Mouse (Mus musculus) MEL-GATA-1-ER (cell line): ENCODE data around the gene Cacna1a.
"Not testable (repeated sequence)": the region's sequence is repeated elsewhere in the genome, so short reads cannot be mapped to it uniquely, and the experiment has no call there.

Experiments used
- DNase-seq: peaks from one replicate; pipeline ENCODE4 v3.0.0-alpha.2; 2012; ENCODE audit warnings: low read depth; ENCODE audit errors: extremely low read depth

Gene Cacna1a

GRCm38 (mm10) chr8:84471271-84471995, 83.2 kb downstream of the Cacna1a start:
- peak; percentile 17 for DNase-seq

GRCm38 (mm10) chr8:84474456-84474855, 86.2 kb downstream of the Cacna1a start:
- peak; percentile 0 for DNase-seq

GRCm38 (mm10) chr8:84477341-84477740, 89.1 kb downstream of the Cacna1a start:
- DNase-seq: no peak

- no peak for DNase-seq
Measured at GRCm38 (mm10) chr8:84483004-84483403, 94.8 kb downstream of the Cacna1a start.

- DNase-seq: no peak
Measured at GRCm38 (mm10) chr8:84485366-84485765, 97.1 kb downstream of the Cacna1a start.

- no peak for DNase-seq
Measured at GRCm38 (mm10) chr8:84485864-84486263, 97.6 kb downstream of the Cacna1a start.

GRCm38 (mm10) chr8:84489223-84489622, 101.0 kb downstream of the Cacna1a start:
- no peak for DNase-seq

GRCm38 (mm10) chr8:84494541-84495084, 106.4 kb downstream of the Cacna1a start:
- no peak for DNase-seq

- DNase-seq: no peak
Measured at GRCm38 (mm10) chr8:84501181-84501580, 112.9 kb downstream of the Cacna1a start.

GRCm38 (mm10) chr8:84501671-84502308, 113.5 kb downstream of the Cacna1a start:
- DNase-seq: no peak

- DNase-seq: no peak
Measured at GRCm38 (mm10) chr8:84502638-84503037, 114.4 kb downstream of the Cacna1a start.

- DNase-seq: no peak
Measured at GRCm38 (mm10) chr8:84507220-84507619, 119.0 kb downstream of the Cacna1a start.

GRCm38 (mm10) chr8:84509764-84510163, 121.5 kb downstream of the Cacna1a start:
- not testable (repeated sequence) for DNase-seq

- DNase-seq: no peak
Measured at GRCm38 (mm10) chr8:84511621-84512020, 123.4 kb downstream of the Cacna1a start.

- no peak for DNase-seq
Measured at GRCm38 (mm10) chr8:84513765-84514164, 125.5 kb downstream of the Cacna1a start.

- no peak for DNase-seq
Measured at GRCm38 (mm10) chr8:84518180-84518579, 129.9 kb downstream of the Cacna1a start.

GRCm38 (mm10) chr8:84518720-84519119, 130.5 kb downstream of the Cacna1a start:
- no peak for DNase-seq

- DNase-seq: no peak
Measured at GRCm38 (mm10) chr8:84519767-84520626, 131.8 kb downstream of the Cacna1a start.

- no peak for DNase-seq
Measured at GRCm38 (mm10) chr8:84520999-84521398, 132.8 kb downstream of the Cacna1a start.

GRCm38 (mm10) chr8:84528036-84528435, 139.8 kb downstream of the Cacna1a start:
- no peak for DNase-seq

- DNase-seq: no peak
Measured at GRCm38 (mm10) chr8:84529548-84529947, 141.3 kb downstream of the Cacna1a start.

- no peak for DNase-seq
Measured at GRCm38 (mm10) chr8:84532725-84533124, 144.5 kb downstream of the Cacna1a start.
